Mouse (Mus musculus) stomach, embryonic 16.5 days (tissue): Measurements from ENCODE around the gene Mrpl23. TPM values are rescaled to one million over a fixed set of nuclear protein-coding genes. Genes with fewer than 3 reads are reported as not detected.

ENCODE experiments used
- ATAC-seq: fragments of 200-750 bp; cut with Nextera tagmentation; 2 replicates; pipeline ENCODE4 v1.8.0; 2017; ENCODE audit warnings: moderate number of reproducible peaks, moderate TSS enrichment; ENCODE audit not compliant: insufficient read depth, low FRiP score
- H3K27ac ChIP-seq: fragments of 300-500 bp; sonication (generic); 2 replicates; pipeline ENCODE4 v1.5.1; 2014; ENCODE audit warnings: low read length
- H3K27me3 ChIP-seq: fragments of 300-500 bp; sonication (generic); 2 replicates; pipeline ENCODE4 v1.6.1; 2014; ENCODE audit warnings: low read length, control low read depth, mixed read lengths; ENCODE audit not compliant: control insufficient read depth, insufficient read depth
- H3K36me3 ChIP-seq: fragments of 300-500 bp; sonication (generic); 2 replicates; pipeline ENCODE4 v1.6.1; 2014; ENCODE audit warnings: low read length; ENCODE audit not compliant: control insufficient read depth, insufficient read depth
- H3K4me1 ChIP-seq: fragments of 300-500 bp; sonication (generic); 2 replicates; pipeline ENCODE4 v1.6.1; 2014; ENCODE audit warnings: low read length, control low read depth, mixed read lengths; ENCODE audit not compliant: control insufficient read depth, insufficient read depth
- H3K4me2 ChIP-seq: fragments of 300-500 bp; sonication (generic); 2 replicates; pipeline ENCODE4 v1.6.1; 2014; ENCODE audit warnings: low read depth, low read length, mixed read lengths
- H3K4me3 ChIP-seq: fragments of 300-500 bp; sonication (generic); replicated peaks from 2 replicates; pipeline ENCODE4 v1.5.1; 2014; ENCODE audit warnings: mild to moderate bottlenecking, low read length
- H3K9ac ChIP-seq: fragments of 300-500 bp; sonication (generic); 2 replicates; pipeline ENCODE4 v1.6.1; 2014; ENCODE audit warnings: low read length
- H3K9me3 ChIP-seq: fragments of 300-500 bp; sonication (generic); replicated peaks from 2 replicates; pipeline ENCODE4 v1.6.1; 2016; ENCODE audit warnings: low read length, control low read depth; ENCODE audit not compliant: control insufficient read depth
- WGBS: fragments of 180-500 bp; shearing (Covaris S2); extraction: QIAGEN DNeasy Blood & Tissue Kit; methylation state at CpG from one replicate; pipeline ENCODE4 v1.1.7; 2014; 5-methylcytosine and 5-hydroxymethylcytosine counted together
- polyA plus RNA-seq: library from polyadenylated mRNA; unstranded; fragments of >200 nt; fragmentation: Nextera tagmentation; extraction: Ambion mirVana; gene quantifications from 2 replicates; pipeline ENCODE4 v1.2.1, GENCODE M21; 2015

Mrpl23 gene
- polyA plus RNA-seq, 1 experiment from 2014 or later = 30.7 TPM

- Histone ChIP-seq H3K4me3 (no peak overlapping the region), H3K36me3 (no peaks in the 10 kb centered on the region), H3K27me3 (no peaks in the 10 kb centered on the region), H3K27ac (peak overlapping the region; percentile 17), H3K4me2 (no peak overlapping the region), H3K4me1 (peaks cover 56% of the 10 kb centered on the region), H3K9me3 (no peaks in the 10 kb centered on the region), H3K9ac (0 out of 2 replicates have a peak overlapping the region, but pooled peaks have one; percentile 39)
- 40% methylated on average over 10 of the region's 10 CpGs for WGBS
- no peak for ATAC-seq
Measured at GRCm38 (mm10) chr7:142529350-142529749, 3.1 kb upstream of the Mrpl23 start.

GRCm38 (mm10) chr7:142531973-142532521 is 439 bp upstream of the Mrpl23 start:
- Histone ChIP-seq H3K4me2 (peak overlapping the region; percentile 88), H3K9ac (peak overlapping the region; percentile 92), H3K27me3 (no peaks in the 10 kb centered on the region), H3K36me3 (no peaks in the 10 kb centered on the region), H3K4me1 (peaks cover 59% of the 10 kb centered on the region), H3K9me3 (no peaks in the 10 kb centered on the region), H3K27ac (peak overlapping the region; percentile 98), H3K4me3 (no peak overlapping the region)
- 73% methylated on average over 4 of the region's 4 CpGs for WGBS
- no peak for ATAC-seq

- peak overlapping the region; percentile 98 for H3K27ac ChIP-seq
- H3K4me2 ChIP-seq = peak overlapping the region; percentile 88
- H3K9ac ChIP-seq = peak overlapping the region; percentile 92
- no peaks in the 10 kb centered on the region for H3K9me3 ChIP-seq
- H3K4me1 ChIP-seq = peaks cover 58% of the 10 kb centered on the region
- H3K4me3 ChIP-seq = peak overlapping the region; percentile 68
- peak; percentile 77 for ATAC-seq
- no peaks in the 10 kb centered on the region for H3K27me3 ChIP-seq
- no peaks in the 10 kb centered on the region for H3K36me3 ChIP-seq
- 1% methylated on average over 44 of the region's 44 CpGs for WGBS
Measured at GRCm38 (mm10) chr7:142533059-142533855, 771 bp downstream of the Mrpl23 start.

GRCm38 (mm10) chr7:142535116-142535515 is 2.6 kb downstream of the Mrpl23 start:
- Histone ChIP-seq H3K36me3 (no peaks in the 10 kb centered on the region), H3K4me3 (no peak overlapping the region), H3K4me1 (peaks cover 69% of the 10 kb centered on the region), H3K4me2 (no peak overlapping the region), H3K27ac (peak overlapping the region; percentile 98), H3K9me3 (no peaks in the 10 kb centered on the region), H3K9ac (peak overlapping the region; percentile 66), H3K27me3 (no peaks in the 10 kb centered on the region)
- peak; percentile 25; the same call in 1 of the 2 replicates for ATAC-seq
- WGBS = 41% methylated on average over 4 of the region's 4 CpGs

- peak overlapping the region; percentile 98 for H3K27ac ChIP-seq
- no peak overlapping the region for H3K4me2 ChIP-seq
- no peak overlapping the region for H3K4me3 ChIP-seq
- H3K27me3 ChIP-seq = no peaks in the 10 kb centered on the region
- H3K9me3 ChIP-seq = no peaks in the 10 kb centered on the region
- peak overlapping the region; percentile 66 for H3K9ac ChIP-seq
- 87% methylated on average over 5 of the region's 5 CpGs for WGBS
- H3K36me3 ChIP-seq = no peaks in the 10 kb centered on the region
- peaks cover 72% of the 10 kb centered on the region for H3K4me1 ChIP-seq
- no peak for ATAC-seq
Measured at GRCm38 (mm10) chr7:142535832-142536231, 3.3 kb downstream of the Mrpl23 start.

- H3K27ac ChIP-seq = peak overlapping the region; percentile 59
- 46% methylated on average over 5 of the region's 5 CpGs for WGBS
- no peaks in the 10 kb centered on the region for H3K9me3 ChIP-seq
- no peak overlapping the region for H3K4me3 ChIP-seq
- no peak overlapping the region for H3K9ac ChIP-seq
- peaks cover 68% of the 10 kb centered on the region for H3K4me1 ChIP-seq
- no peak for ATAC-seq
- no peaks in the 10 kb centered on the region for H3K27me3 ChIP-seq
- no peaks in the 10 kb centered on the region for H3K36me3 ChIP-seq
- no peak overlapping the region for H3K4me2 ChIP-seq
Measured at GRCm38 (mm10) chr7:142537181-142537580, 4.7 kb downstream of the Mrpl23 start.

- H3K9ac ChIP-seq = peak overlapping the region; percentile 61
- peaks cover 67% of the 10 kb centered on the region for H3K4me1 ChIP-seq
Measured at GRCm38 (mm10) chr7:142537879-142538278, 5.4 kb downstream of the Mrpl23 start.

GRCm38 (mm10) chr7:142538291-142538690 is 5.8 kb downstream of the Mrpl23 start:
- no peak for ATAC-seq
- Histone ChIP-seq H3K4me3 (no peak overlapping the region), H3K9me3 (no peaks in the 10 kb centered on the region), H3K4me1 (peaks cover 70% of the 10 kb centered on the region), H3K27ac (peak overlapping the region; percentile 85), H3K27me3 (no peaks in the 10 kb centered on the region), H3K9ac (peak overlapping the region; percentile 61), H3K36me3 (no peaks in the 10 kb centered on the region), H3K4me2 (peak overlapping the region; percentile 6; the same call in 1 of the 2 replicates)
- 16% methylated on average over 4 of the region's 4 CpGs for WGBS

More at GRCm38 (mm10) chr7:142537879-142538278, 5.4 kb downstream of the Mrpl23 start:
- no peak overlapping the region for H3K4me3 ChIP-seq
- no peaks in the 10 kb centered on the region for H3K27me3 ChIP-seq
- ATAC-seq = peak; percentile 27; the same call in 1 of the 2 replicates
- H3K27ac ChIP-seq = peak overlapping the region; percentile 85
- 10% methylated on average over 6 of the region's 6 CpGs for WGBS
- H3K4me2 ChIP-seq = peak overlapping the region; percentile 6; the same call in 1 of the 2 replicates
- H3K36me3 ChIP-seq = no peaks in the 10 kb centered on the region
- H3K9me3 ChIP-seq = no peaks in the 10 kb centered on the region

- 14% methylated on average over 6 of the region's 6 CpGs for WGBS
- peak overlapping the region; percentile 61 for H3K9ac ChIP-seq
- peak overlapping the region; percentile 85 for H3K27ac ChIP-seq
- H3K9me3 ChIP-seq = no peaks in the 10 kb centered on the region
- H3K4me1 ChIP-seq = peaks cover 67% of the 10 kb centered on the region
- H3K36me3 ChIP-seq = no peaks in the 10 kb centered on the region
- no peak overlapping the region; the same call in 1 of the 2 replicates for H3K4me2 ChIP-seq
- H3K4me3 ChIP-seq = no peak overlapping the region
- peak; percentile 26; the same call in 1 of the 2 replicates for ATAC-seq
- no peaks in the 10 kb centered on the region for H3K27me3 ChIP-seq
Measured at GRCm38 (mm10) chr7:142538766-142539165, 6.3 kb downstream of the Mrpl23 start.
